Mouse (Mus musculus) lung, postnatal 0 days (tissue): ENCODE data around the gene Atpaf2.

ENCODE experiments used
- CTCF ChIP-seq: IDR thresholded peaks from 2 replicates; pipeline ENCODE4 v1.5.1; 2016; ENCODE audit warnings: antibody characterized with exemption, mild to moderate bottlenecking
- EP300 ChIP-seq: IDR thresholded peaks from 2 replicates; pipeline ENCODE4 v1.6.1; 2016; ENCODE audit warnings: antibody characterized with exemption, mild to moderate bottlenecking, control low read depth

DNA sequence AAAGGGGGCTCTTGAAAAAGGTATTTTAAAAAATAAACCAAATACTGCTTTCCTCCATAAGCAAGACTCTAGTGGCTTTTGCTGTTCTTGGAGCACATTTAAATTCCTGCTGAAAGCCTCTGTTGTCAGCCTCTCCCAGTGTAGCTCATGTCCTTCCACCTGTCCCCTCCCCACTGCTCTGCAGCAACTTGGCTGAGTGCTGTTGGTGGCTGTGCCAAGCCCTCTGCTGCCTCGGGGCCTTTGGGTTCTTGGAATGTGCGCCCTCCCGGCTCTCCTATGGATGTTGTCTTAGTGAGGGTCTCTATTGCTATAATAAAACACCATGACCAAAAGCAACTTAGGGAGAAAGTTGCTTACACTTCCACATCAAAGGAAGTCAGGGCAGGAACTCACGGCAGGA is 48.8 kb downstream of the Atpaf2 start:
- TF ChIP-seq EP300 (no peak), CTCF (no peak)
